Mouse (Mus musculus): ENCODE measurements around the gene Wdr41. TPM values are rescaled to one million over a fixed set of nuclear protein-coding genes. Genes with fewer than 3 reads are reported as not detected.

The Wdr41 gene
- polyA plus RNA-seq, 1 experiment from 2014 or later = 21.2 TPM

DNA sequence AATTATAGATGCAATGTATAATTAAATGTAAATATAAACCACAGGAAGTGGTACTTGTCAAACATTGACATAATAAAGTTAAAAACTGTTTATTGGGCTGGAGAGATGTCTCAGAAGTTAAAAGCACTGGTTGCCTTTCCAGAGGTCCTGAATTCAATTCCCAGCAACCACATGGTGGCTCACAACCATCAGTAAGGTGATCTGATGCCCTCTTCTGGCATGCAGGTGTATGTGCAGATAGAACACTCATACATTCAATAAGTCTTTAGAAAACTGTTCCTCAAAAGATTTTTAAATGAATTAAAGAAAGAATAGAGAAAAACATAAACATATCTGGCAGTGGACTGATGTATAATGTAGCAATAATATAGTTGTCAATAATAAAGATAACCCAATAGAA lies 94.1 kb downstream of the Wdr41 start:
- Histone ChIP-seq H3K9ac (no peak overlapping the region), H3K4me1 (replicated peaks) (no peaks in the 10 kb centered on the region), H3K27me3 (replicated peaks) (no peaks in the 10 kb centered on the region), H3K36me3 (no peaks in the 10 kb centered on the region), H3K9me3 (replicated peaks) (no peaks in the 10 kb centered on the region), H3K4me2 (no peak overlapping the region), H3K27ac (ENCODE audit: poor library complexity, severe bottlenecking) (no peak overlapping the region), H3K4me3 (no peak overlapping the region)
- no peak for ATAC-seq (ENCODE audit: insufficient number of reproducible peaks, low FRiP score)

Other genes with a start within 250 kb of the Wdr41 start
- 258 and 268 TPM in 2 replicates for gene Tbca, start 187.4 kb upstream of the Wdr41 start, polyA plus RNA-seq (2016; fragmentation: Nextera tagmentation; extraction: Ambion mirVana)
- not detected in 2 replicates for gene Otp, start 100.7 kb upstream of the Wdr41 start, polyA plus RNA-seq (2016; fragmentation: Nextera tagmentation; extraction: Ambion mirVana)

Measured in heart, embryonic 12.5 days (tissue).